Mouse (Mus musculus) liver, embryonic 18 days (tissue): ENCODE data around the gene Ankrd28. TPM values are rescaled to one million over a fixed set of nuclear protein-coding genes. Genes with fewer than 3 reads are reported as not detected.

ENCODE experiments used
- polyA plus RNA-seq: library from polyadenylated mRNA; depleted of rRNA; stranded (reverse); fragments of >200 nt; gene quantifications from 2 replicates; pipeline ENCODE4 v1.2.3, GENCODE M21; 2012; rRNA removed

Ankrd28 gene
- 5.3 and 6.8 TPM in 2 replicates for polyA plus RNA-seq

DNA sequence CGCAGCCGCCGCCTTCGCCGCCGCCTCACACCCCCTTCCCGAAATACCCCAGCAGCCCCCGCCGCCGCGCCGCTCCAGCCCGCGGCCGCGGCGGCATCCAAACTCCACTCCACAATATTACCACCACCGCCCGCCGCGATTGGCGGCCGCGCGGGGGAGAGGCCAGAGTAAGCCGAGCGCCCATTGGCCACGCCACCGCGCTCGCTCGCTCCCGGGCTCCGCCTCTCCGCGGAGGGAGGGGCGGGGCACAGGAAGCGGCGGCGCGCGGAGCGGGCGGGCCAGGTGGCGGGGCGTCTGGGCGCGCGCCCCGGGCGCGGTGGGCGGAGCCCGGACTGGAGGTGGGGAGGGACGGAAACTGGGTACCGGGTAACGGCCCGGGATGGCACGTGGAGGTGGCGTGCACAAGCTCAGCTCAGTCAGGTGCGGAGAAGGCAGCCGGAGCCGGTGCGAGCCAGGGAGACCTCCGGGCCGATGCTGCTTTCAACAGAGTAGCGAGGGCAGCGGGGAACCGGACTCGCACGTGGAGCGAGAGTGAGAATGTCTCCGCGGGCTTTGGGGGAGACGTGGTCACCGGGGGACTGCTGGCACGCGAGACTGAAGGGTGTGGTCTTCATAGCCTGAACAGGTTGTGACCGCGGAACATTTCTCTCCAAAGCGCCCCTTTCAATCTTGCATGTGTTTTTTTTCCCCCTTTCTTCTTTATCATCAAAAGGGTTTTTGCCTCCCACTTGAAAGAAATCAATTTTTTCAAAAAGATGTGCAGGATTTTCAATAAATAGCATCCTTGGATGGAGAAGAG lies at the start of gene Ankrd28:
Ankrd28 (minus strand) TSS at position 81 of the 799 bp plus-strand sequence.

Other genes starting within 250 kb of the Ankrd28 start
- 0.32 and 0.38 TPM in 2 replicates for gene Colq, start 239.3 kb downstream of the Ankrd28 start, polyA plus RNA-seq
- gene Gm49387, start 189.8 kb downstream of the Ankrd28 start, polyA plus RNA-seq, result 0.05 and 0.06 TPM in 2 replicates
- gene Btd, start 189.6 kb downstream of the Ankrd28 start, polyA plus RNA-seq, result 45.8 and 48.2 TPM in 2 replicates
- 180 and 237 TPM in 2 replicates for gene Hacl1, start 189.4 kb downstream of the Ankrd28 start, polyA plus RNA-seq
- gene Galnt15, start 198.3 kb upstream of the Ankrd28 start, polyA plus RNA-seq, result 0.02 TPM in 2 replicates